Mouse (Mus musculus): ENCODE data around the gene Mcm9. TPM values are rescaled to one million over a fixed set of nuclear protein-coding genes. Genes with fewer than 3 reads are reported as not detected.

Mcm9 gene
- polyA plus RNA-seq, 1 experiment from 2014 or later: 7.7 TPM

Other genes with a start within 250 kb of the Mcm9 start
- gene Asf1a, start 33.7 kb downstream of the Mcm9 start, polyA plus RNA-seq (2015; fragmentation: Nextera tagmentation; extraction: Ambion mirVana): 56.7 and 65.3 TPM in 2 replicates
- 3.7 and 4.1 TPM in 2 replicates for gene Fam184a, start 120.7 kb upstream of the Mcm9 start, polyA plus RNA-seq (2015; fragmentation: Nextera tagmentation; extraction: Ambion mirVana)

Measured in heart, embryonic 15.5 days (tissue).